Mouse (Mus musculus) mouse embryonic stem cell (cell line): ENCODE measurements around the gene Xdh.

Experiments used
- in situ Hi-C, 2 experiments: fragments of 300-500 bp; cut with MboI; formaldehyde crosslinking; loops; 1 replicate in 1 of 2; 3 replicates in 1 of 2; pipeline ENCODE4 v1.14.3; 2019 to 2020; ENCODE audit warnings: low sequenced_read_pairs in 2 of 2, low pct_unique_long_range_greater_than_20kb in 1 of 2, mixed read lengths in 1 of 2; ENCODE audit not compliant: unreplicated experiment in 1 of 2

Xdh gene

DNA sequence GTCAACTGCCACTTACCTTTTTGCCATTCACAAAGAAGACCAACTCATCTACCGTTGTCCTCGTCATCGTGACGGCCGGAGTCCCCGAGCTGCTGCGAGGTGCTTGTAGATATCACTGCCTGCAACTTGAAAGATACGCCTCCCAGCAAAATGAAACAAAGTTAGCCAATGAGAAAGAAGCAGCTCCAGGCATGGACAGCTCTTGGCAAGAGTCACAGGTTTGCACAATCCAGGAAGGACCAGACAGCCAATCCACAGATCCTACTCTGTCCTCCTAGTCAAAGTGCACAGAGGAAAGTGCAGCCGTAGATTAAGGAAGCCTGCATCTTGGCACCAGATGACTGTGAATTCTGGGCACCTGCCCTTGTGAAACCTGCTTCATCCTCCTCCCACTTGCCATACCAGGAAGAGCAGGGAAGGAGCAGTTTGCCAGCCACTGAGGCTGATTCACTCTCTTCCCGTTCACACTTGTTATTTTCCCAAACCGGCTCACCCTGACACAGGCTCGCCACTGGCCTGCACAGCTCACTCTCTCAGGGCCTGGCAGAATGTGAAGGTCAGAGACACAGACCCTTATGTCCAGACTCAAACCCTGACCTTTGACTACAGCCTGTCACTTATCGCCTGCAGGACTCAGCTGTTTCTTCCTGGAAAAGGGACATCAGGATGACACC is at the start of gene Xdh:
Xdh (minus strand) TSS at position 135 of the 674 bp plus-strand sequence.
- in situ Hi-C loops, result no loop called here

DNA sequence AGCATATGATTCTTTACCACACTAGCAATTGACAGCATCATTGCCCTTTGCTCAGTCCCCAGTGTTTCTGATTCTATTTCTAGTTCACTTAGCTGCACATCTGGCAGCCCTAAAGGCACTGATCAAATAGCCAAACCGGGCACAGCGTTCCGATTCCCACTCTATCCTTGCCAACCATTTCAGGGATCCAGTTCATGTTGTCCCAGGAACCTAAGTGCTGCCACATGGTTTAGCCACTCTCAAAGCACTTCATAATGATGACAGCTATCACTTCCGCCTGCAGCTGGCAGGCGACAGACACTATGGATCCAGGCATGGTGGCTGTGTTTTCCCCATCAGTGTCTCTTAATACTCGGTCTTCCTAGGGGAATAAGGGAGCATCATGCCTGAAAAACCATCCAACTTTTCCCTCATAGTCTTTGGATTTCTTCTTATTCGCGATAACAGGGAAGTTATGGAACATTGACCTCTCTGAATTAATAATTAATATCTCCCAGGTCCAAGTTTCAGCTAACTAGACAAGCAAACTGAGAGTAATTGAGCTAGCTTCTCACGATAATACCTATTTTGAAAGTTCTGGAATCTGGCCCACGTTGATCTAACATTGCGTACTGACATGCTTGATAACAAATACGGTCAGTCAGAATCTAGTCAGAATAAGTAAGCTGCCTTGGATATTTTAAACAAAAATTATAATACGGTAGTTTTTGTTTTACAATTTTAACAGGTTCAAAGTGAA is 46.1 kb upstream of the Xdh start:
- in situ Hi-C loops, result no loop called here

DNA sequence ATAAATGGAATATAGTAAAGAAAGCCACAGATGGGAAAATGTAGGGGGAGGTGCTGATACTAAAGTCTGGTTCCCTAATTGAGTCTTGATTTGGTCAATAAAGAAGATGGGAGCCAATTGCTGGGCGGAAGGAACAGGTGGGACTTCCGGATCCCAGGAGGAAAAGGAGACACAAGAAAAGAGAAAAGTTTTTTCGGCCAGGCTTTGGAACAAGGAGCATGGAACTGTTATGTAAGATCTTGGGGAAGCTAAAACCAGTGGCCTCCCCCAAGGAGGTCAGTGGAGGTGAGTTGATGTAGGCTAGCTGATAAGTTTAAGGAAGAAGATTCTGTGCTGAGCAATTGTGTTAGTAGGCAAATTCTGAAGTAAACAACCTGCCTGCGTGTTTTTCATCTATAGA is 41.3 kb upstream of the Xdh start:
- in situ Hi-C loops, result no loop called here

DNA sequence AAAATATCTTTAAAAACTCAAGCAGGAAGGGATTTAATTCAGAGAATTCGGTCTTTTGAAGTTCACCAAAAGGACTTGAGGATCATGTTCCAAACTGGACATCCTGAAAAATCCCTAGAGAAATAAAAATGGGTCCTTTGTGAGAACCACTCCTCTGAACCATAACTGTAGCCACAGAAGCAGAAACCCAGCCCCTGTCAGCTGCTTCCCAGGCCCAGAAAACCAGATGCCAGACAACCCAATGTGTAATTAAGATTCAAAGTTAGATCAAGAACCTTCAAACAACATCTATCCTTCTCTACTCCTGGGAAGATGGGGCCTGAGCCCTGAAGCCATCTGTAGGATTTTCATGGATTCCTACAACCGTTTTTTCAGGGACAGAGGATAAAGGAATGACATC is 36.6 kb upstream of the Xdh start:
- in situ Hi-C loops, result no loop called here

DNA sequence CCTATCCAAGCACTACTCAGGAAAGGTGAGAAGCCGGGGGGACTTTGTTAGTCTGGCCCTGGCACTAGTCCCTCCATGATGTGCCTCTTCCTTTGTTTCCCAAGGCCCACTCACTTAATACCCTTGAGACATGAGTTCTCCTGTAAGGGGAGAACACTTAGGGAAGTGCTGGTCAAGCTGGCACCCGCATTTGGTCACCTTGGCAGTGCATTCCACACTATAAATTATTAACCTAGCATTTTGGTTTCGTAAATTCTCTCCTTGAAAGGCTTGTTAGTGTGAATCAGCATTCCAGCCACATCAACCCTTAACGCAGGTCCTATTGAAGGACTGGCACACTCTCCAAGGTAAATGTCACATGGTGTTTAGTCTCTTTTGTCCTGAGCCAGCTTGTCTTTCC is 35.9 kb upstream of the Xdh start:
- in situ Hi-C loops, result no loop called here

DNA sequence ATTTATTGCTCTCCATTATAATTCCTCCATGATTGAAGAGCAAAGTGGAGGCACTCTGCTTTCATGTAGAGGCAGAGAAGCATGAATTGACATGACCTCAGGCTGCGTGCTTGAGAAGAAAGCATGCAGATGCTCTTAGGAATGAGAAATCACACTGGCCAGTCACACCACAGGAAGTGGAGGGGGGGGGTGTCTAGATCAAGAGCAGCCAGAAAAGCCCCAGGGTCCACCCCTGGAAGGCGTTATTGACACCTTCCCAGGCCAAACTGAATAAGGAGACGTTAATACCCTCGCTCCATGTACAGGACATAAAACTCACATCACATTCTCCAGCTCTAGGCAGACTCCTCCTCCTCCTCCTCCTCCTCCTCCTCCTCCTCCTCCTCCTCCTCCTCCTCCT is 34.5 kb upstream of the Xdh start:
- in situ Hi-C loops, result no loop called here

DNA sequence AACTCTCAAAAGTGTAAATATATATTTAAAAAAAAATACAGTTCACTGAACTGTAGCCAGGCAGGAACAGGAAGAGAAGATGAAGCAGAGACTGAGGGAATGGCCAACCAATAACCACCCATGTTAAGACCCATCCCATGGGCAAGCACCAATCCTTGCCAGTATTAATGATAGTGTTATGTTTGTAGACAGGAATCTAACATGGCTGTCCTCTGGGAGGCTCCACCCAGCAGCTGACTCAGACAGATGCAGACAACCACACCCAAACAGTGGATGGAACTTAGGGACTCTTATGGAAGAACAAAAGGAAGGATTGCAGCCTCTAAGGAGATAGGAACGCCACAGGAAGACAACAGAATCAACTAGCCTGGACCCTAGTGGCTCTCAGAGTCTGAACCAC is 32.9 kb upstream of the Xdh start:
- in situ Hi-C loops, result no loop called here

DNA sequence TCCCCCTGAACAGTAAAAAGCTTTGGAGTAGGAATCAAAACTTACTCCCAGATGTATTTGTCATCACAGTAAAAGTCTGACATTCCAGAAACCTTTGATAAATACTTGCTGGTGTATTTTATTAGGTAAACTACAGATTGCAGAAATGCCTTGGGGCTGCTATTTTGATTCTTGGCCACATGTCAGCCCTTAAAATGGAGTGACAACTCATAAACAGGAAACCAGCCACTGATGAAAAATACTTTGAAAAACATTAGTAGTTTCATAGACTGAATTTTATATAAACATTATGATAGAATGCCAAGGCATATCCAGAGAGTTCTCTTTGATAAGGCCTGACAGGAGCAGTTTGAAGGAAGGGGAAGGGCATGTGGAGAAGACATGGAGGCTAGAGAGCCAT is 26.1 kb upstream of the Xdh start:
- in situ Hi-C loops, result no loop called here

DNA sequence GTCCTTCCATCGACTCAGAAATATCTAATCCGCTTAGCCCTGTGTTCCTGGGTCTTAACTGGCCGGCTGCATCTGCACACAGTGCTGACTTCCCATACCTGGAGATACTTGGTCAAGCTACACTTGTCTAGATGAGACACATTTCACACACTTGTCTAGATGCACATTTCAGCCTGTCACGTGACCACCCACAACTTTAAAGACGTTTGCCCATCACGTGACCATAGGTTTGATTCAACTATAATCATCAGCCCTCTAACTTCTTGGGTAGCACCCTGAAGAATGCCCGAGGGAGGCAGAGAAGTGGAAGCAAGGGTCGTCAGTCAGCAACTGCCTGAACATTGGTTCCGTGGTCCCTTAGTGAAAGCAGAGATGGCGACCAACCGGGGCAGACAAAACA is 22.7 kb upstream of the Xdh start:
- in situ Hi-C loops, result no loop called here

DNA sequence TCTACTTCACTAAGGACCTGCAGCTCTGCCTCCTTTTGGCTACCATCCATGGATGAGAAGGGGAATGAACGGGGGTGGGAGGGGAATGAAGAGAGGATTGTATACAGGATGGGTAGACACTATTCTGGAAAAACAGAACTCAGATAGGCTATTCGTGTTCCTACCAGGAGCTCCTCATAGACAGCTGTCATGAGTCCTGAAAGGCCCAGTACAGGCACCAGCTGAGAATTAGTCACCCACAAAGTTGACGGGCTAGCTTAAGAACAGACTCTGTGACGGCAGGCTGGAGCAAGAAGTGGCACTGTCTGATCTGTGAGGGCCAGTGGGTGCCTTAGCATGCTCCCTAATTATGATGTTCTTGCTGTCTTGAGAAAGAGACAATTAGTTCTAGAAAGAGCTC is 21.3 kb upstream of the Xdh start:
- in situ Hi-C loops, result no loop called here

DNA sequence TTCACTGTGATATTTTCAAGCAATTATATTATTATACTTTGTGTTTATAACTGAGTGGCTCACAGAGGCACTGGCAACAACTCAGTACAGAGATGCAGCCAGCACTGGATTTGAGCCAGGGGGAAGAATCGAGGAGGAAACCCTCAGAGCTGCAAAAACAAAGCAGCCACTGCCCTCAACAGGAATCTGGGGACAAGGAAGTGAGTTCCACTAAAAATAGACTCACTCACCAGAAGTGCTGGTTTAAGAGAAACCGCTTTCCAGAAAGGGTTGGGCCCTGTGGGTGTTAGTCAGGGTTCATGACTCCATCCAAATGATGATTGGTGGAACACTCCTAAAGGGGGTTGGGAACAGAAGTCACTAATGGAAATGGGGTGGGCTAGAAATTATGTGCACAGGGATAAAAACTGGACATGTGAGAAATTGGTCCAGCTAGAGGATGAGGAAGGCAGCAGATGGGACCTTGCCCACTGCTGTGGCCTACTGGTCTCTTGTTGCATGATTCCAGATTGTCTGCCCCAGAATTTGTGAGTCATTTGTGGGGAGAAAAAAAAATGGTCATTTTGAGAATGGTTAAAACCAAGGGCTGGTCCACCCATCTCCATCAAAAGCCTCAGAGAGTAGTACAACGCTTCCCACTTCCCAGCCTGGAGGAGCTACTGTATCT is 20.5 kb upstream of the Xdh start:
- in situ Hi-C loops, result no loop called here

DNA sequence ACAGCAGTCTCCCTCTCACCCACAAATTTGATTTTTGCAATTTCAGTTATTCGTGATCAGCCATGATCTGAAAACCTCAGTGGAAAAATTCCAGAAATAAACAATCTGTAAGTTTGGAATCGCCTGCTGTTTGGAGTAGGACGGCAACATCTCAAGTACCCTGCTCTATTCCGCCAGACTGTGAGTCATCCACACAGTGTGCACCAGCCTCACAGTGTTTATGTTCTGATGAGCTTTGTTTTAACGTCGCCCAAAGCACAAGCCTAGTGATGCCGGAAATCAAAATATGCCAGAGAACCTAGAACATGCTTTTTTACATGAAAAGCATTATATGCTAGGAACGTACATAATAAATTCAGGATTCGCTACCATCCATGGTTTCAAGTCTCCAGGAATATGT is 14.9 kb upstream of the Xdh start:
- in situ Hi-C loops, result no loop called here

DNA sequence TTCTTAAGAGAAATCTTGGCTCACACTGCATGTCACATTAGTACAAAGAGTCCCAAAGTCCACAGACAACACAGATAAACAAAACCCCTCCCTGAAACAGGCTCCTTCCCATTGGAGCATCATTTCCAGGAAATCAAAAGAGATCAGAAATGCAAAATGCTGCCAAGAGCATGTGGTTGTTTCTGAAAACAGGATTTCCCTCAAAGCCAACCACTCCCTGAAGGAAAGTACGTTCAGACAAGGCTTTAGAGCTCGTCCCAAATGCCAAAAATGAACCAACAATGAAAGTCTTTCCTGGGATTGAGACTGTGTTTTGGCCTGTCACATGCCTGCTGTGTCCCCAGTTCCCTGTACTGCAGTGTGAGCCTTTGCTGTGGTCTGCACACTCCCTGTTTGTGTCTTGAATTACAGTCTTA is 12.6 kb upstream of the Xdh start:
- in situ Hi-C loops, result no loop called here

DNA sequence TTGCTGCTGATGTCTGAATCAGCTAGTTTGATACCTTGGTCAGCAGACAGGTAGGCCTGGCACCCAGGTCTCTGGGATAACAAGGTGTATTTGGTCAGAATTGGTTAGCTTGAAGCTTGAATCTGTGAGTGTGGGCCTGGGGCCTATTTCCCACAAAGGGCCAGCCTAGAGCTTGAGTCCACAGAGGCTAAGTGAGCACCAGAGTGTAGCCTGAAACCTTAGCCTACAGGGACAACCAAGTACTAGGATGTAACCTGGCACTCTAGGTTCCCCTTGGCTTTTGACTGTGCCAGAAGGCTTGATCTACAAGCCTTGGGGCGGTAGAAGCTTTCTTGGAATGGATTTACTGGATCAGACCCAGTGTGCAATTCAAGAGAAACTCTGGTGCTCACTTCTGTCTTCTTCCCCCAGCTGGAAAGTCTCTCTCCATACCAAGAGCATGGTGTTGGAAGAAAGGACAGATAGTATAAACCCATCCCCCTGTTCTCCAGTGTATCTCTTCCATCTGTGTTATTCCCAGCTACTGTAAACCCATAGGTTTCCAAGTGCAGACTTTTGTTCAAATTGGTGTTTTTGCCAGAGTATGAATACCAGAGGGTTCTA is 11.9 kb upstream of the Xdh start:
- in situ Hi-C loops, result no loop called here

DNA sequence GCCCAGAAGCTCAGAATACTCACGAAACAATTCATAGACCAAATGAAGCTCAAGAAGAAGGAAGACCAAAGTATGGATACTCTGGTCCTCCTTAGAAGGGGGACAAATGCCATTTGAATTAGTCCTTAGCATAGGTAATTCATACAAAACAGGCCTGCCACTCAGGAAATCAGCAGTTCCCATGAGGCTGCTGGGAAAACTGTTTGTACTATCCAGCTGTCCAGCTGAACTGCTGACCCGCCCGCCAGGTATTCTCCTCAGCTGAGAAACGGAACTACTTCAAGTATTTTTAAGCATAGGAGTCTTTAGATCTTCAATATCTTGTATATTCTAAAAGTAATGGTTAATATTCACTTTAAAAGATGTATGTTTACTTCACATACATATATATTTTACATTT is 10.7 kb upstream of the Xdh start:
- in situ Hi-C loops, result no loop called here

DNA sequence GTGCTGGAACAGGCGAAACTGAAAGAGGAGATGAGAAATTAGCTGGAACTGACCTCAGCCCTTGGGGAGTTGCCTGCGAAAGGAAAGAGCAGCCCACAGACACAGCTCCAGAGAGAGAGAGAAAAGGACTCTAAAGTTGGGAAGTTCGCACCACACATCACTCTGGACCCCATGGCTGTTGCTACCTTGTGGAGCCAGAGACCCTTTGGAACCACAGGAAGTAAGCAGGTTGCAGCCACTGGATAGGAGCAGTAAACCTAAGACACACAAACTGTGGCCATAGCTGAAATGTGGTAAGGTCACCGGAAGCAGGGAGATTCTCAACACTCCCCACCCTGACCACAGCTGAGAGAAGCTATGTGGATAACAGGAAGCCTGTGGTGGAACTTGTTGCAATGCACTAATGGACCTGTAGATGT is 2.1 kb upstream of the Xdh start:
- in situ Hi-C loops, result no loop called here

DNA sequence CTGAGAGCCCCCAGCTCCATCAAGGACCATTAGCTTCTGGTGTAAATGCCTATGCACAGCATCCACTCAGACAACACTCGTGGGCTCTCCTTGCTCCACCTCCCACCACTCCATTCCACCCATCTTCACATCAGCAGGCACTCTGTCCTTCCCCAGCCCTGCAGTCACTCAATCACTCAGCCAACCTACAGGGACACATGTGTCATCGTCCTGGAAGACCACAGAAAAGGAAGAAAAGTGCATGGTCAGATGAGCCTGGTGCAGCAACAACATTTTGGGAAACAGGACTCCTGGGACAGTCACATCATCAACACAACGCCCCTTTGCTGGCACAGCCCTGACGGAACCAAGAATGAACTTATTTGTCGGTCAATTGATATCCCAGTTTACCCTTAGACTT is 974 bp upstream of the Xdh start:
- in situ Hi-C loops, result no loop called here

DNA sequence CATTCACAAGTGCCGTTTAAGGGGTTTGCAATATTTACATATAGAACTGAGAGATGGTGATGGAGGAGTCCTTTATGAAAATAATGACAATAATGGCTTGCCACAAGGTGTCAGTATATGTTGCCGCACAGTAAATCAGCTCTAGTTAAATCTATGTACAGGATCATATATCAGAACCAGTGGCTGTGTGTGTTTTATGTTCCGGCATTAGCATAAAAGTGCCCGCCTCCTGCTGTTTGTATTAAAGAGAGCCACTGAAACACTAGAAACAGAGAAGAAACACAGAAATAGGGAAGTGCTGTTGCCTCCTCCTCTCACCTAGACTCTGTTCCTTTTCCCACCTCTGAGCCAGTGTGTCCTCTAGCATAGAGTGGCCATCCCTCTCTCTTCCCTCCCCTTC is 498 bp downstream of the Xdh start:
- in situ Hi-C loops, result no loop called here

DNA sequence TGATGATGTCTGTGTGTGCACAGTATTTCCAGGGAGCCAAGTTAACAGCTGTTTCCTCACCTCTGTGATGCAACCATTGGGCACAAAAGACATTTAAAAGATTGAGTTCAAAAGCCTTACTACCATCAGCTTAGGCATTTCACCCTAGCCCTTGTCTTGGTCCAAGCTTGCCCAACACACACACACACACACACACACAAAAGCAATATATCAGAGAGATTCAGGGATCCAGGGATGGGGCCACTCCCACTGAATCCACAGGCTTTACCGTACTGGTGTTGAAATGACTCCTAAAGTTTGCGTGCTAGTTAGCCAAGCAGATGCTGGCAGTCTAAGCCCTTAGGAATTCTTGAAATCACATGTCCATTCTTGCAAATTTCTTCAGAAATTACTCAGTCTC is 1.2 kb downstream of the Xdh start:
- in situ Hi-C loops, result no loop called here
